Mouse (Mus musculus): Measurements from ENCODE around the gene Spata33. TPM values are rescaled to one million over a fixed set of nuclear protein-coding genes. Genes with fewer than 3 reads are reported as not detected.

Gene Spata33
- total and polyA plus RNA-seq, 3 experiments, result 1.2 to 1.4 TPM; not detected in 1

DNA sequence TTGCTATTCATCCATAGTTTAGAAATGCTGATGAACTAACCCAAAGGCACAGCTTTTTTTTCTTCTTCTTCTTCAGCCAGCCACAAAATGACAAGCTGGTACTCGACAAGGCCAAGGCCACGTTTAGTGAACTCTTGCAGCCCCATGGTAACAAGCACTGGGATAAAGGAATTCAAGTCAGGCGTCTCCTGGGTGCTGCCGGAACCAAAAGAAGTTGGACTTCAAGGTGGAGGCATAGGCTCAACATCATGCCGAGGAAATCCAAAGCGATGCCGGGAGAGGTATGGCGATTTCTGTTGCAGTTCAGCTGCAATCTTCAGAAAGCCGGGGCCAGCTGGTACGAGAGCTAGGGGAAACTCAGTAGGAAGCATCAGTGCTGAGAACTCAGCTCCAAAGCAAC is 26.8 kb downstream of the Spata33 start:
- no peak overlapping the region for H3K4me3 ChIP-seq (ENCODE audit: control insufficient read depth in 1 of 2, insufficient read depth in 1 of 2, low read depth in 2 of 2, low read length in 2 of 2)
- TF ChIP-seq USF2 (IDR thresholded peaks at IDR 0.05; ENCODE audit: borderline replicate concordance in 1 of 2, insufficient read depth in 1 of 2, low read depth in 1 of 2, low read length in 2 of 2), result no peak
- no peak for TF ChIP-seq POLR2AphosphoS2 (IDR thresholded peaks at IDR 0.05; ENCODE audit: low read length)
- TF ChIP-seq HCFC1 (IDR thresholded peaks at IDR 0.05; ENCODE audit: low read depth, low read length), result no peak
- TF ChIP-seq MAZ (IDR thresholded peaks at IDR 0.05; ENCODE audit: low read depth, low read length), result no peak
- no peak for TF ChIP-seq RCOR1 (IDR thresholded peaks at IDR 0.05; ENCODE audit: low read depth, low read length)
- no peak for TF ChIP-seq UBTF (IDR thresholded peaks at IDR 0.05; ENCODE audit: borderline replicate concordance, insufficient read depth, low read depth, low read length)
- no peak for TF ChIP-seq MXI1 (IDR thresholded peaks at IDR 0.05; ENCODE audit: low read depth, low read length)
- no peak for TF ChIP-seq ZC3H11A (IDR thresholded peaks at IDR 0.05; ENCODE audit: low read depth, low read length)
- no peak for TF ChIP-seq ETS1 (IDR thresholded peaks at IDR 0.05; ENCODE audit: low read depth, low read length)
- TF ChIP-seq ZNF384 (IDR thresholded peaks at IDR 0.05; ENCODE audit: low read depth, low read length), result no peak
- no peak for TF ChIP-seq JUND (IDR thresholded peaks at IDR 0.05; ENCODE audit: low read depth, low read length)
- TF ChIP-seq POLR2A (IDR thresholded peaks at IDR 0.05; ENCODE audit: control insufficient read depth in 1 of 2, insufficient read depth in 1 of 2, low read depth in 1 of 2, low read length in 2 of 2, poor library complexity in 1 of 2), result no peak
- no peak for TF ChIP-seq MAFK (IDR thresholded peaks at IDR 0.05; ENCODE audit: borderline replicate concordance, low read depth, low read length)
- no peak for TF ChIP-seq SIN3A (IDR thresholded peaks at IDR 0.05; ENCODE audit: low read length)
- no peak for TF ChIP-seq MAX (IDR thresholded peaks at IDR 0.05; ENCODE audit: low read length)
- H3K27ac ChIP-seq (ENCODE audit: control insufficient read depth, low read depth, low read length), result no peak overlapping the region
- no peak for DNase-seq (ENCODE audit: low read depth, low spot score)
- H3K27me3 ChIP-seq (ENCODE audit: control insufficient read depth in 1 of 2, insufficient read depth in 2 of 2, low read length in 2 of 2), result no peaks in the 10 kb centered on the region; a peak in 1 of 4 replicates
- no peaks in the 10 kb centered on the region for H3K9me3 ChIP-seq (replicated peaks; ENCODE audit: insufficient read depth, low read length)
- H3K4me1 ChIP-seq (ENCODE audit: control insufficient read depth in 1 of 2, insufficient read depth in 2 of 2, low read length in 2 of 2), result peaks cover 0 to 9% of the 10 kb centered on the region in 2 experiments; a peak in 1 of 4 replicates
- no peaks in the 10 kb centered on the region; the same call in 1 of the 2 replicates for H3K79me2 ChIP-seq (ENCODE audit: control insufficient read depth, insufficient read depth, low read length, poor library complexity)
- H3K9ac ChIP-seq (ENCODE audit: control insufficient read depth, low read depth, low read length, poor library complexity, severe bottlenecking), result no peak overlapping the region
- H3K36me3 ChIP-seq (ENCODE audit: control insufficient read depth in 1 of 2, insufficient read depth in 2 of 2, low read length in 2 of 2), result no peaks in the 10 kb centered on the region; a peak in 1 of 4 replicates

DNA sequence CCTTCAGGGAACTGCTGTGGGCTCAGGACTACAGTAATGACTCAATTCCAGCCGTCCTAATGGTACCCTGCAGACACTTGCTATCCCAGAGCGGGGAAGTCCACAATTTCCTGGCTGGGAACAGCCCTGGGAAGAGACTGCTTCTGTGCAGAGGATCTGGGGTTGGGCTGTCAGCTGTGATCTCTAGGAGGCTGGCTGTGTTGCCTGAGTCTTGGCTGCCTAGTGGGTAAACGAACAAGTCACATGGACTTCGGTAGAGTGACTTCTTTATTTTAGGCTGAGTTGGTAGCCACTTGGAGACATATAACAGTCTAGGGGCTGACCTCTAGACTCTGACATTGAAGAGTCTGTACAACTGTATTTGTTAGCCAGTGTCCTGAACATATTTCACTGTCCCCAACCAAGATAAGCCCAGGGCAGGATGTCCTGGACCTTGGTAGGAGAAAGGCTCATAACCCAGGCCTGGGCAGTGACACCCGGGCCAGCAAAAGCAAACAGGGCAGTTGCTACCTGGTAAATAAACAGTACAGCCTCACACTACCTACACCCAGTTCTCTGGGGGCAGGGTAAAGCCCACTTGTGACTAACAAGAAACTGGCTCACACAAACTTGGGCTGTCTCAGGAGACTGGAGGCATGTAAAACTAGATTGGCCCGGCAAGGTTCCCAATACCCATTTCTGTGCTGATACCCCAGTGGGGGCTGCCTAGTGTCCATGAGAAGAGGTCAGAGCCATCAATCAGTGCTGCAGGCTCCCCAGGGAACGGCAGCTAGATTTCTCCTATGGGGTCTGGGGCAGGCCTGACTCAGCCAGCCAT is 29.7 kb downstream of the Spata33 start:
- Histone ChIP-seq H3K27me3 (ENCODE audit: control insufficient read depth in 1 of 2, insufficient read depth in 2 of 2, low read length in 2 of 2) (no peaks in the 10 kb centered on the region; a peak in 1 of 4 replicates), H3K4me1 (ENCODE audit: control insufficient read depth in 1 of 2, insufficient read depth in 2 of 2, low read length in 2 of 2) (no peaks in the 10 kb centered on the region), H3K79me2 (ENCODE audit: control insufficient read depth, insufficient read depth, low read length, poor library complexity) (no peaks in the 10 kb centered on the region), H3K9me3 (replicated peaks; ENCODE audit: insufficient read depth, low read length) (no peaks in the 10 kb centered on the region), H3K9ac (ENCODE audit: control insufficient read depth, low read depth, low read length, poor library complexity, severe bottlenecking) (no peak overlapping the region), H3K27ac (ENCODE audit: control insufficient read depth, low read depth, low read length) (no peak overlapping the region), H3K4me3 (ENCODE audit: control insufficient read depth in 1 of 2, insufficient read depth in 1 of 2, low read depth in 2 of 2, low read length in 2 of 2) (no peak overlapping the region), H3K36me3 (ENCODE audit: control insufficient read depth in 1 of 2, insufficient read depth in 2 of 2, low read length in 2 of 2) (no peaks in the 10 kb centered on the region)
- no peak for DNase-seq (ENCODE audit: low read depth, low spot score)
- TF ChIP-seq GATA1 (IDR thresholded peaks at IDR 0.05; ENCODE audit: low read depth, low read length) (no peak), NELFE (IDR thresholded peaks at IDR 0.05; ENCODE audit: low read depth, low read length) (no peak)

Data from MEL (cell line).